Mouse (Mus musculus) CH12.LX (cell line): ENCODE results near the gene Zranb3. TPM values are rescaled to one million over a fixed set of nuclear protein-coding genes. Genes with fewer than 3 reads are reported as not detected.

Experiments used
- DNase-seq: peaks from one replicate; pipeline ENCODE4 v3.0.0-alpha.2; 2013; ENCODE audit errors: extremely low read depth
- H3K27ac ChIP-seq: 2 replicates; pipeline ENCODE4 v1.5.1; 2012; ENCODE audit warnings: low read depth, mild to moderate bottlenecking, control low read depth, moderate library complexity; ENCODE audit not compliant: insufficient read depth
- H3K27me3 ChIP-seq: replicated peaks from 2 replicates; pipeline ENCODE3; 2012; ENCODE audit warnings: inconsistent platforms
- H3K36me3 ChIP-seq, 2 experiments: replicated peaks in 1 of 2; 2 replicates each; pipeline versions ENCODE3 to v1.6.1; 2012; ENCODE audit warnings: inconsistent platforms in 1 of 2, low read length in 1 of 2, mild to moderate bottlenecking in 1 of 2, mixed read lengths in 1 of 2, moderate library complexity in 1 of 2; ENCODE audit not compliant: control insufficient read depth in 1 of 2, insufficient read depth in 1 of 2
- H3K4me1 ChIP-seq, 2 experiments: 2 replicates each; pipeline ENCODE4 v1.6.1; 2012; ENCODE audit warnings: inconsistent platforms in 1 of 2, moderate library complexity in 1 of 2; ENCODE audit not compliant: insufficient read depth in 2 of 2, control insufficient read depth in 1 of 2
- H3K4me2 ChIP-seq: 2 replicates; pipeline ENCODE4 v1.6.1; 2012; ENCODE audit warnings: low read depth, mild to moderate bottlenecking, control low read depth; ENCODE audit not compliant: poor library complexity, insufficient read depth, severe bottlenecking
- H3K4me3 ChIP-seq, 3 experiments: fragments of 150-350 bp in 1 of 3; sonication (generic) in 1 of 3; replicated peaks in 1 of 3; 2 replicates each; pipeline versions ENCODE3 to v1.5.1; 2011 to 2012; ENCODE audit warnings: low read depth in 2 of 3, low read length in 2 of 3, mild to moderate bottlenecking in 2 of 3, moderate library complexity in 2 of 3, control low read depth in 1 of 3, improper control_type of control experiment in 1 of 3, inconsistent platforms in 1 of 3, mixed read lengths in 1 of 3; ENCODE audit not compliant: poor library complexity in 1 of 3
- H3K79me2 ChIP-seq: replicated peaks from 2 replicates; pipeline ENCODE4 v1.6.1; 2012; ENCODE audit warnings: mild to moderate bottlenecking, moderate library complexity; ENCODE audit not compliant: control insufficient read depth, poor library complexity, insufficient read depth, severe bottlenecking; ENCODE audit errors: extremely low read depth
- H3K9ac ChIP-seq: 2 replicates; pipeline ENCODE4 v1.6.1; 2012; ENCODE audit warnings: low read depth, mild to moderate bottlenecking, control low read depth, moderate library complexity; ENCODE audit not compliant: insufficient read depth
- H3K9me3 ChIP-seq: replicated peaks from 2 replicates; pipeline ENCODE3; 2012; ENCODE audit warnings: low read length, inconsistent platforms, mixed read lengths
- CHD2 ChIP-seq: IDR thresholded peaks from 2 replicates; pipeline ENCODE4 v1.6.1; 2011; ENCODE audit warnings: low read length, improper control_type of control experiment
- CTCF ChIP-seq, 2 experiments: IDR thresholded peaks in 1 of 2; conservative IDR thresholded peaks in 1 of 2; 2 replicates each; pipeline ENCODE4 v1.5.1; 2011 to 2012; ENCODE audit warnings: low read depth in 2 of 2, low read length in 2 of 2, improper control_type of control experiment in 1 of 2, inconsistent platforms in 1 of 2, mild to moderate bottlenecking in 1 of 2, moderate library complexity in 1 of 2
- E2F4 ChIP-seq: IDR thresholded peaks from 2 replicates; pipeline ENCODE4 v1.6.1; 2011; ENCODE audit warnings: low read depth, low read length, improper control_type of control experiment; ENCODE audit not compliant: insufficient replicate concordance
- EP300 ChIP-seq: IDR thresholded peaks from 2 replicates; pipeline ENCODE4 v1.6.1; 2011; ENCODE audit warnings: low read length, improper control_type of control experiment
- ETS1 ChIP-seq: conservative IDR thresholded peaks from 2 replicates; pipeline ENCODE4 v1.6.1; 2012; ENCODE audit warnings: low read depth, mild to moderate bottlenecking, inconsistent platforms, low read length, improper control_type of control experiment, moderate library complexity
- GABPA ChIP-seq: IDR thresholded peaks from 2 replicates; pipeline ENCODE4 v1.6.1; 2012; ENCODE audit warnings: low read depth, low read length, improper control_type of control experiment, inconsistent platforms; ENCODE audit not compliant: insufficient replicate concordance
- IRF4 ChIP-seq: IDR thresholded peaks from 2 replicates; pipeline ENCODE4 v1.6.1; 2014; ENCODE audit warnings: low read depth, mild to moderate bottlenecking, inconsistent platforms, low read length, improper control_type of control experiment
- JUN ChIP-seq: IDR thresholded peaks from 2 replicates; pipeline ENCODE4 v1.6.1; 2011; ENCODE audit warnings: low read depth, mild to moderate bottlenecking, low read length, improper control_type of control experiment, moderate library complexity; ENCODE audit not compliant: insufficient read depth
- JUND ChIP-seq: conservative IDR thresholded peaks from 2 replicates; pipeline ENCODE4 v1.6.1; 2011; ENCODE audit warnings: low read depth, low read length, improper control_type of control experiment
- MAFK ChIP-seq: IDR thresholded peaks from 2 replicates; pipeline ENCODE4 v1.6.1; 2011; ENCODE audit warnings: low read length, improper control_type of control experiment; ENCODE audit not compliant: insufficient replicate concordance
- MAX ChIP-seq: IDR thresholded peaks from 2 replicates; pipeline ENCODE4 v1.6.1; 2011; ENCODE audit warnings: low read length, improper control_type of control experiment
- MEF2A ChIP-seq: IDR thresholded peaks from 2 replicates; pipeline ENCODE4 v1.6.1; 2014; ENCODE audit warnings: low read depth, mild to moderate bottlenecking, inconsistent platforms, low read length, improper control_type of control experiment, borderline replicate concordance
- MXI1 ChIP-seq: IDR thresholded peaks from 2 replicates; pipeline ENCODE4 v1.6.1; 2011; ENCODE audit warnings: mild to moderate bottlenecking, low read depth, low read length, improper control_type of control experiment
- MYC ChIP-seq: IDR thresholded peaks from 2 replicates; pipeline ENCODE4 v1.6.1; 2011; ENCODE audit warnings: low read depth, mild to moderate bottlenecking, improper control_type of control experiment, low read length
- NELFE ChIP-seq: IDR thresholded peaks from 2 replicates; pipeline ENCODE4 v1.6.1; 2011; ENCODE audit warnings: low read depth, low read length, improper control_type of control experiment
- NRF1 ChIP-seq: IDR thresholded peaks from 2 replicates; pipeline ENCODE4 v1.6.1; 2014; ENCODE audit warnings: low read depth, mild to moderate bottlenecking, inconsistent platforms, low read length, improper control_type of control experiment, moderate library complexity
- POLR2A ChIP-seq: IDR thresholded peaks from 2 replicates; pipeline ENCODE4 v1.6.1; 2011; ENCODE audit warnings: low read depth, mild to moderate bottlenecking, improper control_type of control experiment, low read length
- POLR2AphosphoS2 ChIP-seq: IDR thresholded peaks from 2 replicates; pipeline ENCODE4 v1.6.1; 2011; ENCODE audit warnings: low read depth, low read length, improper control_type of control experiment
- RCOR1 ChIP-seq: conservative IDR thresholded peaks from 2 replicates; pipeline ENCODE4 v1.6.1; 2012; ENCODE audit warnings: low read depth, mild to moderate bottlenecking, inconsistent platforms, low read length, improper control_type of control experiment
- SIN3A ChIP-seq: IDR thresholded peaks from 2 replicates; pipeline ENCODE4 v1.6.1; 2012; ENCODE audit warnings: low read length, improper control_type of control experiment, inconsistent platforms
- UBTF ChIP-seq: IDR thresholded peaks from 2 replicates; pipeline ENCODE4 v1.6.1; 2012; ENCODE audit warnings: low read depth, mild to moderate bottlenecking, inconsistent platforms, low read length, improper control_type of control experiment, moderate library complexity
- USF2 ChIP-seq: conservative IDR thresholded peaks from 2 replicates; pipeline ENCODE4 v1.6.1; 2011; ENCODE audit warnings: low read depth, low read length, improper control_type of control experiment
- ZKSCAN1 ChIP-seq: IDR thresholded peaks from 2 replicates; pipeline ENCODE4 v1.6.1; 2012; ENCODE audit warnings: low read depth, inconsistent platforms, low read length, improper control_type of control experiment, borderline replicate concordance
- ZMIZ1 ChIP-seq: IDR thresholded peaks from 2 replicates; pipeline ENCODE4 v1.6.1; 2012; ENCODE audit warnings: low read depth, mild to moderate bottlenecking, inconsistent platforms, low read length, improper control_type of control experiment
- ZNF384 ChIP-seq: IDR thresholded peaks from 2 replicates; pipeline ENCODE4 v1.6.1; 2012; ENCODE audit warnings: low read depth, low read length, improper control_type of control experiment, inconsistent platforms
- dilution Hi-C: fragments of 300-500 bp; cut with MboI; formaldehyde crosslinking; loops from 2 replicates; pipeline ENCODE4 v1.14.3; 2020; ENCODE audit warnings: low sequenced_read_pairs; ENCODE audit not compliant: extremely low pct_unique_long_range_greater_than_20kb, extremely low pct_ligation_motif_present
- in situ Hi-C: fragments of 300-500 bp; cut with MboI; formaldehyde crosslinking; loops from 3 replicates; pipeline ENCODE4 v1.14.3; 2019; ENCODE audit warnings: low sequenced_read_pairs, low pct_ligation_motif_present, low pct_unique_long_range_greater_than_20kb, mixed read lengths
- polyA plus RNA-seq: library from polyadenylated mRNA; unstranded; fragments of >175 nt; gene quantifications from 2 replicates; pipeline ENCODE4 v1.2.1, GENCODE M21; 2012; ENCODE audit warnings: low read depth; ENCODE audit not compliant: insufficient read length
- total RNA-seq, 2 experiments: library from RNA; depleted of rRNA; stranded (reverse); fragments of 300-350 nt in 1 of 2; fragments of >200 nt in 1 of 2; gene quantifications; 2 replicates each; pipeline ENCODE4 v1.2.3; 2012 to 2014

Gene Zranb3
- total and polyA plus RNA-seq, 3 experiments = 9.9 to 13.6 (median 12.4) TPM

DNA sequence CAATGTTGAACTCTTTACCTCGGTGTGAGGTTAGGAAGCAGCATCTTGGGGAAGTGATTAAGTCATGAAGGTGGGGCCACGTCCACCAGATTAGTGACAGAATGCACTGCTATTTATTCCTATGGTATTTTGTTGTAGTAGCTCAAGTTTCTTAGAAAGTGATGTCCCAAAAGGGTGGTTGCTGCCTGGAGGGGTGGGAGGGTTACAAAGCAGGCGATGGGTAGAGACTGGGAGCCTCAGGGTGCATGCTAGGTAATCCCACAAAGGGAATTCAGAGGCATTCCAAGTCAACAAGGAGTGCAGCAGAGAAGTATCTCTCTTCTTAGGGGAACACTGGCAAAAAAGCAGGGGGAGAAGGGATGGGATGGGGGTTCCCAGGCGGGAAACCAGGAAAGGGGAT is 113.5 kb downstream of the Zranb3 start:
- Histone ChIP-seq H3K9ac (no peak overlapping the region), H3K27ac (no peak overlapping the region), H3K4me1 (no peaks in the 10 kb centered on the region), H3K9me3 (no peaks in the 10 kb centered on the region), H3K4me2 (no peak overlapping the region), H3K36me3 (peaks cover 8 to 65% of the 10 kb centered on the region in 2 experiments), H3K79me2 (no peaks in the 10 kb centered on the region), H3K4me3 (no peak overlapping the region), H3K27me3 (no peaks in the 10 kb centered on the region)
- DNase-seq = no peak
- in situ Hi-C loops (no loop called here), dilution Hi-C loops (no loop called here)
- no peak for TF ChIP-seq USF2
- TF ChIP-seq RCOR1 = no peak
- no peak for TF ChIP-seq ETS1
- no peak for TF ChIP-seq E2F4
- no peak for TF ChIP-seq CTCF (conservative IDR thresholded peaks at IDR 0.05 in 1 of 2, IDR thresholded peaks at IDR 0.05 in 1 of 2; ENCODE audit: low read depth in 2 of 2, low read length in 2 of 2)

DNA sequence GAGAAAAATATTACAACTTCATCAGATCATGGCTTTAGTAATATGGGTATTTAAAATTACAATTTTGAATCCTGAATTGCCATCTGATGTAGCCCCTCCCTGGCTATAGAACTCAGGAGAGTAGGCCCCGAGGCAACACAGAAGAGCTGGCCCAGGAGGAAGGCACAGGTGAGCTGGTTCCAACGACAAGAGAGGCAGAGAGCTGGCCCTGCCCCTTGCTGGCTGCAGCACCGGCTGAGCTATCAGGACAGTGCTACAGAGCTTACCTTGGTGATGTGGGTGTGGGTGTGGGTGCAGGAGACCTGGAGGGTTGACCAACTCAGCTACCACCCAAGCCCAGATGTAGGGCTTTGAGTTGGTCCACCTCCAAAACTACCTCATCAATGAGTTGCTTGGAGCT is 114.6 kb downstream of the Zranb3 start:
- H3K4me1 ChIP-seq = no peaks in the 10 kb centered on the region
- no peak for DNase-seq
- no peak overlapping the region for H3K4me2 ChIP-seq
- no peak overlapping the region for H3K9ac ChIP-seq
- H3K9me3 ChIP-seq = no peaks in the 10 kb centered on the region
- H3K4me3 ChIP-seq = no peak overlapping the region
- peaks cover 6 to 61% of the 10 kb centered on the region in 2 experiments for H3K36me3 ChIP-seq
- no peak overlapping the region for H3K27ac ChIP-seq
- dilution Hi-C loops = no loop called here
- no peaks in the 10 kb centered on the region for H3K79me2 ChIP-seq
- in situ Hi-C loops = no loop called here
- H3K27me3 ChIP-seq = no peaks in the 10 kb centered on the region
- TF ChIP-seq JUN (no peak), GABPA (no peak), MYC (no peak), ZKSCAN1 (no peak), MXI1 (no peak), EP300 (no peak), MAFK (no peak), ETS1 (no peak), NRF1 (no peak), ZMIZ1 (no peak), USF2 (no peak), IRF4 (no peak)

DNA sequence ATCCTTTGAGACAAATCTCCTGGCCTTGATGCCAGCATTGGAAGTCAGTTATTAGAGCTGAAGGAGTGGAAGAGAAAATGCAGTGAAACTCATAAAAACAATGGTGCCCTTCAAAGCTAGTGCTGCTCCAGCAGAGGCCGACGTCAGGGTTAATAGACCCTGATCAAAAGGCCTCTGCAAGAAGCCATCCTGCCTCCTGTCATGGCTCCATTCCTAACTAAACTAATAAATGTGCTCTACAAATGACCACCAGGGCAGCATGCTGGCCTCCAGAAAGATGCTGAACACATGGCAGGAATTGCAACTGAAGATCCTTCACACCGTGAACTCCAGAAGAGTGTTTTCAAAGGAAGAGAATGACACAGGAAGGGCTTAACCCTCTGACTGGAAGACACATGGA is 117.5 kb downstream of the Zranb3 start:
- dilution Hi-C loops = no loop called here
- in situ Hi-C loops = no loop called here
- no peak for DNase-seq
- no peak overlapping the region for H3K27ac ChIP-seq
- no peak overlapping the region for H3K4me2 ChIP-seq
- peaks cover 0 to 9% of the 10 kb centered on the region in 2 experiments; a peak in 2 of 4 replicates for H3K4me1 ChIP-seq
- H3K9me3 ChIP-seq = no peaks in the 10 kb centered on the region
- H3K36me3 ChIP-seq = peaks cover 2 to 41% of the 10 kb centered on the region in 2 experiments
- H3K9ac ChIP-seq = no peak overlapping the region
- H3K4me3 ChIP-seq = no peak overlapping the region
- H3K79me2 ChIP-seq = no peaks in the 10 kb centered on the region
- no peaks in the 10 kb centered on the region for H3K27me3 ChIP-seq
- TF ChIP-seq JUND (no peak), ZNF384 (no peak), SIN3A (no peak), JUN (no peak), POLR2AphosphoS2 (no peak), NELFE (no peak), POLR2A (no peak), MAFK (no peak), MYC (no peak), MAX (no peak), CHD2 (no peak), UBTF (no peak), MEF2A (no peak)
- TF ChIP-seq, all 38 proteins: peak for 0
